Mouse (Mus musculus) kidney, adult 2 months (tissue): ENCODE measurements around the gene Alkbh5.

Experiments used
- CTCF ChIP-seq: fragments of 200-500 bp; conservative IDR thresholded peaks from 2 replicates; pipeline ENCODE4 v1.5.1; 2011; ENCODE audit warnings: low read depth, mild to moderate bottlenecking, control low read depth, low read length, moderate library complexity, mixed read lengths; ENCODE audit not compliant: insufficient read depth, insufficient read length
- POLR2A ChIP-seq: fragments of 200-500 bp; IDR thresholded peaks from one replicate; pipeline ENCODE4 v1.6.1; 2011; ENCODE audit warnings: low read depth, low read length, control low read depth

DNA sequence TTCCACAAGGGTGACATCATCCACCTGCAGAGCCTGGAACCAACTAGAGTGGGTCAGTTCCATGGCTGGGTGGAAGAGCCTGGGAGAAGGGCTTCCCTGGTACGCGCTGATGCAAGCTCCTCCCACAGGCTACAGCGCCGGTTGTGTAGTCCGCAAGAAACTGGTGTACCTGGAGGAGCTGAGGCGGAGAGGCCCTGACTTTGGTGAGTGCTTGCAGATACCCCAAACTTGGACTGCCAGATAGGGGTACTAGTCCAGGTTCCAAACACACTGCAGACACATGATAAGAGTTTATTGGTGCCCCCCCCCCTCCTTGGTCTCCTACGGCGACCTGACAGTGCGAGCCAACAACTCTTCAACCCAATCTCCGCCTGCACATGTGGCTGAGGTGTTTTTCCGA is 27.2 kb upstream of the Alkbh5 start:
- TF ChIP-seq POLR2A (no peak), CTCF (no peak)
